Mouse (Mus musculus): ENCODE measurements around the gene Emp3. TPM values are rescaled to one million over a fixed set of nuclear protein-coding genes. Genes with fewer than 3 reads are reported as not detected.
"Not testable (repeated sequence)": the region's sequence is repeated elsewhere in the genome, so short reads cannot be mapped to it uniquely, and the experiment has no call there.

Emp3 gene
- polyA plus RNA-seq, 1 experiment from 2014 or later = 32.1 TPM

DNA sequence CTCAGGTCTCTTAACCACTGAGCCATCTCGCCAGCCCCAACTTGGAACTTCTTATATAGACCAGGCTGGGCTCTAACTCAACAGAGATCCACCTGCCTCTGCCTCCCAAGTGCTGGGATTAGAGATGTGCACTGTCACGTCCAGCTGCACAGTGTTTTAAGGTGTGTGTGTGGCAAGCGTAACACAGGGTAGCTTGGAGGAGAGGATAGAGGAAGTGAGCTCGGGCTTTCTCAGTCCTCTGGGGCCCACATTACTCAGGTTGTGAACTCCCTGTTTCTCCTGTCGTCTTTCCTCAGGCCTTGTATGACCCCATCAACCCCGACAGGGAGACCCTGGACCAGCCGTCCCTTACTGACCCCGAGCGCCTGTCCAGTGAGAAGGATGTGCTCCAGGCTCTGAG is 14.6 kb downstream of the Emp3 start:
- no peaks in the 10 kb centered on the region for H3K4me1 ChIP-seq (ENCODE audit: control insufficient read depth, insufficient read depth, low read length)
- H3K4me2 ChIP-seq (ENCODE audit: low read length) = no peak overlapping the region
- no peak overlapping the region for H3K4me3 ChIP-seq (replicated peaks; ENCODE audit: low read depth, low read length)
- no peak overlapping the region for H3K27ac ChIP-seq (replicated peaks; ENCODE audit: low read depth, low read length)
- H3K36me3 ChIP-seq (ENCODE audit: control insufficient read depth, insufficient read depth, low read length) = peaks cover 10% of the 10 kb centered on the region; the same call in 1 of the 2 replicates
- H3K9ac ChIP-seq (replicated peaks; ENCODE audit: low read length) = no peak overlapping the region
- DNase-seq (no peak), ATAC-seq (ENCODE audit: low FRiP score, low TSS enrichment) (no peak)
- H3K9me3 ChIP-seq (ENCODE audit: control insufficient read depth, low read length) = no peaks in the 10 kb centered on the region
- H3K27me3 ChIP-seq (ENCODE audit: control insufficient read depth, insufficient read depth, low read length) = no peaks in the 10 kb centered on the region
- 92% methylated on average over 9 of the region's 9 CpGs for WGBS

DNA sequence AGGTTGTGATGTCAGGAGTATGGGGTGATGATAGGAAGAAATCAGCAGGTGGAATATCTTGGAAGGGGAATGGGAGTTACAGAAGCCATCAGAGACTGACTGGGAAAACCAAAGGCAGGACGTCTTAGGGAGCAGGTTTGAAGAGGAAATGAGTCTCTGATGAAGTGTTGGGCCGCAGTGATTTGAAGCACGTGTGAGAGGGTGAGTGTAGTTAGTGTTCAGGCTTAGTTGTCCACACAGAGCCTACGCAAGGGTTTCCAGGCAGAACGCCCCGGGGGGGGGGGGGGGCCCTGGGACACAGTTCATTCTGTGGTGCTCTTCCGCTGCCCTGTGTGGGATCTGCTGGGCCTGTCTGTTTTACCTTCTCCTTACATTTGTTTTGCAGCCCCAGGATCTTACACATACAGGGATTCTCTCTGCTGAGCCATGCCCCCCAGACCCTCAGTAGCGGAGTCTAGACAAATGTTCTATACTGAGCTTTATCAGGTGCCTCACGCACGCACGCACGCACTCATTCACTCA is 18.7 kb downstream of the Emp3 start:
- Histone ChIP-seq H3K9me3 (ENCODE audit: control insufficient read depth, low read length) (no peaks in the 10 kb centered on the region), H3K4me1 (ENCODE audit: control insufficient read depth, insufficient read depth, low read length) (peaks cover 4% of the 10 kb centered on the region), H3K27me3 (ENCODE audit: control insufficient read depth, insufficient read depth, low read length) (no peaks in the 10 kb centered on the region), H3K4me3 (replicated peaks; ENCODE audit: low read depth, low read length) (no peak overlapping the region), H3K9ac (replicated peaks; ENCODE audit: low read length) (no peak overlapping the region), H3K27ac (replicated peaks; ENCODE audit: low read depth, low read length) (0 out of 2 replicates have a peak overlapping the region, but pooled peaks have one; percentile 13), H3K36me3 (ENCODE audit: control insufficient read depth, insufficient read depth, low read length) (no peaks in the 10 kb centered on the region), H3K4me2 (ENCODE audit: low read length) (no peak overlapping the region)
- DNase-seq (no peak), ATAC-seq (ENCODE audit: low FRiP score, low TSS enrichment) (no peak)
- 84% methylated on average over 12 of the region's 12 CpGs for WGBS

DNA sequence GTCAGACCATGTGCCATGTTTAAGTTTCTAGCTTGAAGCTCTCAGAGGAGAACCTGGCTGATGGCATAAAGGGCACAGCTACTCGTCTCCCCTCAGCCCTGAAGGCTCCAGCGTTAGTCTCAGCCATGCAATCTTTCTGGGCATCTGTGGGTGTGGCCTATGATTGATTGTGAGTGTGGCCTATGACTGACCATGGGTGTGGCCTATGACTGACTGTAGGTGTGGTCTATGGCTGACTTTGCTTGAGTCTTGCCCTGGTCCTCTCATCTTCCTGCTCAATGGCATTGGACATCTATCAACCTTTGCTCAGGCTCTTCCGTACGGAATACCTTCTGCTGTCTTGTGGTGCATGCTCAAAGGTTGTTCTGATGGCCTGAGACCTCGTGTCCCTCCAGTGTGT is 19.6 kb downstream of the Emp3 start:
- Histone ChIP-seq H3K9ac (replicated peaks; ENCODE audit: low read length) (no peak overlapping the region), H3K36me3 (ENCODE audit: control insufficient read depth, insufficient read depth, low read length) (no peaks in the 10 kb centered on the region), H3K4me3 (replicated peaks; ENCODE audit: low read depth, low read length) (no peak overlapping the region), H3K9me3 (ENCODE audit: control insufficient read depth, low read length) (no peaks in the 10 kb centered on the region), H3K27ac (replicated peaks; ENCODE audit: low read depth, low read length) (no peak overlapping the region), H3K4me2 (ENCODE audit: low read length) (no peak overlapping the region), H3K4me1 (ENCODE audit: control insufficient read depth, insufficient read depth, low read length) (peaks cover 8% of the 10 kb centered on the region), H3K27me3 (ENCODE audit: control insufficient read depth, insufficient read depth, low read length) (no peaks in the 10 kb centered on the region)
- 64% methylated on average over 5 of the region's 5 CpGs for WGBS
- no peak for DNase-seq
- no peak for ATAC-seq (ENCODE audit: low FRiP score, low TSS enrichment)

DNA sequence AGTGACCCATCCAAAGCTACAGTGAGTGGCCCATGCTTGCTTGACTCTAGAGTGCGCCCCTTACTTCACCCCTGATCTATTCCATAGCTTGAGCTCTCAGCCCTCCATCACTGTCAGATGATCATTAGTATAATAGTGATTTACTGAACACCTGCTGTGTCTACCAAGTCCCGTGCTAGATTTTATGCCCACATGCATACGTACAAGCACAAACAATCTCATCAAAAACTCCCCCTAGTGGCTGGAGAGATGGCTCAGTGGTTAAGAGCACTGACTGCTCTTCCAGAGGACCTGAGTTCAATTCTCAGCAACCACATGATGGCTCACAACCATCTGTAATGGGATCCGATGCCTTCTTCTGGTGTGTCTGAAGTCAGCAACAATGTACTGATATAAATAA is 23.1 kb downstream of the Emp3 start:
- H3K4me3 ChIP-seq (replicated peaks; ENCODE audit: low read depth, low read length) = peak overlapping the region; percentile 49
- WGBS = 50% methylated on average over 4 of the region's 4 CpGs
- not testable (repeated sequence) for H3K4me1 ChIP-seq (ENCODE audit: control insufficient read depth, insufficient read depth, low read length); H3K27ac ChIP-seq (replicated peaks; ENCODE audit: low read depth, low read length); H3K9me3 ChIP-seq (ENCODE audit: control insufficient read depth, low read length); H3K36me3 ChIP-seq (ENCODE audit: control insufficient read depth, insufficient read depth, low read length); H3K27me3 ChIP-seq (ENCODE audit: control insufficient read depth, insufficient read depth, low read length); ATAC-seq (ENCODE audit: low FRiP score, low TSS enrichment)
- H3K4me2 ChIP-seq (ENCODE audit: low read length) = peak overlapping the region; percentile 81
- DNase-seq = peak; percentile 53
- peak overlapping the region; percentile 65; the same call in 1 of the 2 replicates for H3K9ac ChIP-seq (replicated peaks; ENCODE audit: low read length)

DNA sequence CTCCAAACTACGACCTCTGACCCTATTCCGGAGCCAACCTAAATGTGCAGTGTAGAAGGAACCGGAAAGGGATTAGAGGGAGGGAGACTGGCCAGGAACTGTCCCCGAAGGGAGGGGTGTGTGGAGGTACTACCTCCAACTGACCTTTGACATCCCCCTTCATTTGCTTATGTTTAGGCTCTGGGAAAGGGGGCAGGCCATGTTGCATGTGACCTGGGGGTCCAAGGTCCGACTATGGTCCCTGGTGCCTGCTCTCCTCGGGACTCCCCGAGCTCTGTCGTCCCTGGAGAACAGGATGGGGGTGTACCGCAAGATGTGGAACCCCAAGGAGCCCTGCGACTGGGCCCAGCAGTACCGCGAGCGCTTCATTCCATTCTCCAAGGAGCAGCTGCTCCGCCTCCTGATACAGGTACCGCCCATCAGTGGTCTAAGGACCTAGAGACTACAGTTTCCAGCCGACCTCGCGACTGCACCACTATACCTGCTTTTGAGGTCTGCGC is 23.9 kb downstream of the Emp3 start:
- DNase-seq = peak; percentile 61
- ATAC-seq (ENCODE audit: low FRiP score, low TSS enrichment) = peak; percentile 55

DNA sequence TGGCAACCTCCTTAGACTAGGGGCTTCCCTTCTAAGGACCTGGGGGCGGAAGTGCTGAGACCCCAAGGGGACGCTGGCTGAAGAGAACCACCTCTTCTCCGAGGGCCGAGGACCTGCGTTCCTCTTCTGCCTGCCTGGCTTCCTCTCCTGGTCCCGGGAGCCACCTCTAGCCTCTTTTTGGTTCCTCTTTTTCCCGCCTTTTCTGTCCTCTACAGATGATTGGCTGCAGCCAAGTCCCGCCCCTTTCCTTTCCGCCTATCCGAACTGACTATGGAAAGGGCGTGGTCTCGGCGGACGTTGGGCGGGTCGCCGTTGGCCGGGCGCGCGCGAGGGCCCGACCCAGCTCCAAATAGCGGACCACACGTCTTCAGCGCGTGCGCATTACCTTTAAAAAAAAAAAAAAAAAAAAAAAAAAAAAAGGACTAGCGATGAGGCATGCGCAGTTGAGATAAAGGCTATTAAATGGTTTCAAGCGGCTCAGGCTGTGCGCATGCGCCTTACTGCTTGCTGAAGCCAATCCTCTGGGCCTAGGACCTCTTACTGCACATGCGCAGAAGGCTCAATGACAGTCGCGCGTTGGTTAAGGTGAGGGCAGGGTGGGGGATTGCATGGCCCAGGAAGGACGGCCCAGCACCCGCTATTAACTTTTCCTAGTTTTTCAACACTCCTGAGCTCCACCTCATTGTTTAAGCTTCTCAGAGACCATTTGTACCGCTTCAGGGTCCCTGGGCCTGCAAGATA is 24.5 kb downstream of the Emp3 start, which contains the start of the genes Syngr4 and Tmem143:
Gene Syngr4, minus strand, starts transcription at position 198 of the 741 bp plus-strand sequence.
Gene Tmem143, plus strand, starts transcription at position 425 of the 741 bp plus-strand sequence.
- H3K9ac ChIP-seq (replicated peaks; ENCODE audit: low read length) = peak within 1 kb of the TSS; percentile 65

More for the DNA sequence above, 23.9 kb downstream of the Emp3 start:
- H3K4me1 ChIP-seq (ENCODE audit: control insufficient read depth, insufficient read depth, low read length) = peaks cover 8% of the 10 kb centered on the region
- H3K36me3 ChIP-seq (ENCODE audit: control insufficient read depth, insufficient read depth, low read length) = no peaks in the 10 kb centered on the region
- peak overlapping the region; percentile 49 for H3K4me3 ChIP-seq (replicated peaks; ENCODE audit: low read depth, low read length)
- H3K27me3 ChIP-seq (ENCODE audit: control insufficient read depth, insufficient read depth, low read length) = no peaks in the 10 kb centered on the region
- peak overlapping the region; percentile 65 for H3K27ac ChIP-seq (replicated peaks; ENCODE audit: low read depth, low read length)
- no peaks in the 10 kb centered on the region for H3K9me3 ChIP-seq (ENCODE audit: control insufficient read depth, low read length)
- under 1% methylated on average over 19 of the region's 19 CpGs for WGBS
- peak overlapping the region; percentile 65 for H3K9ac ChIP-seq (replicated peaks; ENCODE audit: low read length)
- H3K4me2 ChIP-seq (ENCODE audit: low read length) = peak overlapping the region; percentile 81

DNA sequence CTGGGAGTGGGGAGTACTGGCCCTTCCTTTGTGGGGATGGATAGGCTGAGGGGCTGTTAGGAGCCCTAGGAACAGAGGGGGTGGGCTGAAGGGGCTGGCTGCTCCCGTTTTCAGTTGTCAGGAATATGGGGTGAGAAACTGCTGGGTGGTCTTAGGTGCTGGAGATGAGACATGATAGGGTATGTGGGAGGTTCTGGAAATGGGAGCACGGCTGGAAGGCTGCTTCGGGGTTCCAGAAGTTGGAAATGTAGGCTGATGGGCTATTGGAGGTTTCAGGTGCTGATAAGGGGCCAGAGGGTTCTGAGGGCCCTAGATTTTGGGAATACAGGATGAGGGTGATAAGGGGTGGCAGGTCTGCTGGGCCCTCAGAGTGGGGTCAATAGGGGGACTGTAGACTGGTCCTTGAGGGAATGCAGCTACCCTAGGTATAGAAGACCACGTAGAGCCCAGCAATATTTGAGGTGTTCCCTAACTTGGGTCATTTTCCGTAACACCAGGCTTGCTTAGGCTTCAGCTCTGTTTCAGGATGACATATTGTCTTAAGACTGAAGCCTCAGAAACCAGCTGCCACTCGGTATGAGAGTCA is 25.2 kb downstream of the Emp3 start:
- peaks cover 8% of the 10 kb centered on the region for H3K4me1 ChIP-seq (ENCODE audit: control insufficient read depth, insufficient read depth, low read length)
- no peaks in the 10 kb centered on the region for H3K27me3 ChIP-seq (ENCODE audit: control insufficient read depth, insufficient read depth, low read length)
- ATAC-seq (ENCODE audit: low FRiP score, low TSS enrichment) = peak; percentile 25; the same call in 1 of the 2 replicates
- DNase-seq = no peak
- peak overlapping the region; percentile 49 for H3K4me3 ChIP-seq (replicated peaks; ENCODE audit: low read depth, low read length)
- H3K9ac ChIP-seq (replicated peaks; ENCODE audit: low read length) = no peak overlapping the region
- no peak overlapping the region for H3K27ac ChIP-seq (replicated peaks; ENCODE audit: low read depth, low read length)
- H3K9me3 ChIP-seq (ENCODE audit: control insufficient read depth, low read length) = no peaks in the 10 kb centered on the region
- H3K36me3 ChIP-seq (ENCODE audit: control insufficient read depth, insufficient read depth, low read length) = no peaks in the 10 kb centered on the region
- peak overlapping the region; percentile 81 for H3K4me2 ChIP-seq (ENCODE audit: low read length)
- 75% methylated on average over 6 of the region's 6 CpGs for WGBS

More for the DNA sequence above, 24.5 kb downstream of the Emp3 start, which contains the start of the genes Syngr4 and Tmem143:
- no peaks in the 10 kb centered on the region for H3K27me3 ChIP-seq (ENCODE audit: control insufficient read depth, insufficient read depth, low read length)
- H3K36me3 ChIP-seq (ENCODE audit: control insufficient read depth, insufficient read depth, low read length) = no peaks in the 10 kb centered on the region
- peak within 1 kb of the TSS; percentile 81 for H3K4me2 ChIP-seq (ENCODE audit: low read length)
- peak within 1 kb of the TSS; percentile 65 for H3K27ac ChIP-seq (replicated peaks; ENCODE audit: low read depth, low read length)
- ATAC-seq (ENCODE audit: low FRiP score, low TSS enrichment) (peak; percentile 93), DNase-seq (peak; percentile 100)
- peak within 1 kb of the TSS; percentile 49 for H3K4me3 ChIP-seq (replicated peaks; ENCODE audit: low read depth, low read length)
- no peaks in the 10 kb centered on the region for H3K9me3 ChIP-seq (ENCODE audit: control insufficient read depth, low read length)
- WGBS = under 1% methylated on average over 40 of the region's 40 CpGs
- H3K4me1 ChIP-seq (ENCODE audit: control insufficient read depth, insufficient read depth, low read length) = peaks cover 8% of the 10 kb centered on the region

DNA sequence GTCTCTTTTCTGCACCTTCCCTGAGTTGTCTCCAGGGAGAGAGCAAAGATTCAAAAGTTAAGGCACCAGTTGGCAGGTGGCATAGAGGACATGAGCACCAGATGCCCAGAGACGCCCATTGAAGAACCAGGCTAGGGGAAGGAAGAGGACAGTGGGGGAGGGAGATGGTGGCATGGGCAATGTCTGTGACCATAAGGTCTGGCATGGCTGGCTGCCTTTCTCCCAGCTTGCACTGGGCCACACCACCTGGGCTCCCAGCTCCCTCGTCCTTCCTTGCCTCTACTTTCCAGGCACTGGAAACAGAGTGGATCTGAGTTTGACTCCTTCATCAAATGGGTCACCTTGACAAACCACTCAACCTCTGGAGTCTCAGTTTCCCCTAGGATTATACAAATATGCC is 28.6 kb downstream of the Emp3 start:
- no peak for DNase-seq
- 84% methylated on average over 2 of the region's 2 CpGs for WGBS
- no peak for ATAC-seq (ENCODE audit: low FRiP score, low TSS enrichment)

More for the DNA sequence above, 28.6 kb downstream of the Emp3 start:
- H3K4me2 ChIP-seq (ENCODE audit: low read length) = no peak overlapping the region
- no peaks in the 10 kb centered on the region for H3K36me3 ChIP-seq (ENCODE audit: control insufficient read depth, insufficient read depth, low read length)
- no peak overlapping the region for H3K9ac ChIP-seq (replicated peaks; ENCODE audit: low read length)
- no peaks in the 10 kb centered on the region for H3K27me3 ChIP-seq (ENCODE audit: control insufficient read depth, insufficient read depth, low read length)
- H3K27ac ChIP-seq (replicated peaks; ENCODE audit: low read depth, low read length) = no peak overlapping the region
- peaks cover 5% of the 10 kb centered on the region for H3K4me1 ChIP-seq (ENCODE audit: control insufficient read depth, insufficient read depth, low read length)
- no peaks in the 10 kb centered on the region for H3K9me3 ChIP-seq (ENCODE audit: control insufficient read depth, low read length)
- no peak overlapping the region for H3K4me3 ChIP-seq (replicated peaks; ENCODE audit: low read depth, low read length)

Measured in midbrain, embryonic 14.5 days (tissue).